Mouse (Mus musculus): ENCODE results near the gene Stard10. TPM values are rescaled to one million over a fixed set of nuclear protein-coding genes. Genes with fewer than 3 reads are reported as not detected.

The Stard10 gene
- polyA plus RNA-seq, 1 experiment from 2014 or later = 122 TPM

DNA sequence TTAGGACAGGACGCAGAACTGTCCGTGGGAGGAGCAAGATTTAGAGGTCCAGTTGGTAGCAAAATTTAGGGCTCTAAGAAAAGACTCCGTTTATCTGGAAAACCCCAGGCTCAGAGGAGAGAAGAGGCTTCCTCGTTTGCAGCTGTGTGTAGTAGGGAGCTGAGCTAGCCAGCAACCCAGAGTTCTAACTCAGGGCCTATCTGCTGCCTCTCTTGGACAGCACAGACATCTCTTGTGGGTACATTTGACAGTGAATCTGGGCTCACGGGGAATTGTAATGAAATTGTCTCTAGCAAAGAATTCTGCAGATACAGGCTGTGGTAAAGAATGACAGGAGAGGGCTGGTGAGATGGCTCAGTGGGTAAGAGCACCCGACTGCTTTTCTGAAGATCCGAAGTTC, 14.2 kb upstream of the Stard10 start:
- Histone ChIP-seq H3K4me1 (replicated peaks) (peaks cover 35% of the 10 kb centered on the region), H3K9ac (no peak overlapping the region), H3K27ac (replicated peaks) (no peak overlapping the region), H3K4me3 (replicated peaks) (peak overlapping the region; percentile 68; the same call in 1 of the 2 replicates), H3K9me3 (replicated peaks) (no peaks in the 10 kb centered on the region), H3K36me3 (replicated peaks) (no peaks in the 10 kb centered on the region), H3K4me2 (peak overlapping the region; percentile 93), H3K27me3 (peaks cover 44% of the 10 kb centered on the region)
- 45% methylated on average over 7 of the region's 7 CpGs for WGBS (ENCODE audit: insufficient replicate concordance)
- 0 out of 2 replicates have a peak, but pooled peaks have one; percentile 1 for ATAC-seq (ENCODE audit: insufficient read depth)

DNA sequence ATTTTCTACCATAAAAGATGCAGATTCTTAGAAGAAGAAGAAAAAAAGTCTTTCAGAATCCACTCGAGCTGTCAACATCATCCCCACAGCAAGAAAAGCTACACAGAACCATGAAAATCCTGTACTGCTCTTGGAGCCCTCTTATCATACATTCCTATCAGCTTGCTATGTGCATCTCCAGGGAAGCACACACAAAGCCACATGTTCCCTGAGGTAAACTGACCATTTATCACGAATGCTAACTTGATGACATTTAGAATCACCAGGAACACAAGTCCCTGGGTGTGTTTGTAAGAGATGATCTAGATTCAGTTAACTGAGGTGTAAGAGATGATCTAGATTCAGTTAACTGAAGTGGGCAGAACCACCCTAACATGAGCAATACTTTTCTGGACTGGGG, 10.0 kb upstream of the Stard10 start:
- WGBS (ENCODE audit: insufficient replicate concordance) = 40% methylated on average over 2 of the region's 2 CpGs
- no peak for ATAC-seq (ENCODE audit: insufficient read depth)
- Histone ChIP-seq H3K9ac (no peak overlapping the region), H3K27ac (replicated peaks) (no peak overlapping the region), H3K4me2 (no peak overlapping the region), H3K4me3 (replicated peaks) (no peak overlapping the region), H3K9me3 (replicated peaks) (no peaks in the 10 kb centered on the region), H3K4me1 (replicated peaks) (peaks cover 30% of the 10 kb centered on the region), H3K27me3 (peaks cover 9% of the 10 kb centered on the region), H3K36me3 (replicated peaks) (no peaks in the 10 kb centered on the region)

DNA sequence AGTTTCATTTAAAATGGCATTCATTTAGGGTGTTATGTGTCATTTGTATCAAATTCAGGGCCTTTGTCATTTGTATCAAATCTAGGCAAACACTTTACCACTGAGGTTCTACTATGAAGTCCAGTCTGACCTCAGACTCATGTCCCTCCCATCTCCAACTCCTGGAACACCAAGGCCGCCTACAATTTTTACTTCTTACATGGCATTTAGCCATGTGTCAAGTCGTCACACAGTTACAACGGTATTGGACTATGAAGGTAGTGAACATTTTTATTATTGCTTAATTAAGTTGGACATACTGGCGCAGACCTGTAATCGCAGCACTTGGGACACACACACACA, 6.9 kb upstream of the Stard10 start:
- 35% methylated on average over 5 of the region's 5 CpGs for WGBS (ENCODE audit: insufficient replicate concordance)
- Histone ChIP-seq H3K36me3 (replicated peaks) (no peaks in the 10 kb centered on the region), H3K9me3 (replicated peaks) (no peaks in the 10 kb centered on the region), H3K4me1 (replicated peaks) (peaks cover 46% of the 10 kb centered on the region), H3K27ac (replicated peaks) (peak overlapping the region; percentile 96), H3K9ac (peak overlapping the region; percentile 82; the same call in 1 of the 2 replicates), H3K27me3 (no peaks in the 10 kb centered on the region), H3K4me2 (peak overlapping the region; percentile 88), H3K4me3 (replicated peaks) (peak overlapping the region; percentile 73)
- no peak for ATAC-seq (ENCODE audit: insufficient read depth)

DNA sequence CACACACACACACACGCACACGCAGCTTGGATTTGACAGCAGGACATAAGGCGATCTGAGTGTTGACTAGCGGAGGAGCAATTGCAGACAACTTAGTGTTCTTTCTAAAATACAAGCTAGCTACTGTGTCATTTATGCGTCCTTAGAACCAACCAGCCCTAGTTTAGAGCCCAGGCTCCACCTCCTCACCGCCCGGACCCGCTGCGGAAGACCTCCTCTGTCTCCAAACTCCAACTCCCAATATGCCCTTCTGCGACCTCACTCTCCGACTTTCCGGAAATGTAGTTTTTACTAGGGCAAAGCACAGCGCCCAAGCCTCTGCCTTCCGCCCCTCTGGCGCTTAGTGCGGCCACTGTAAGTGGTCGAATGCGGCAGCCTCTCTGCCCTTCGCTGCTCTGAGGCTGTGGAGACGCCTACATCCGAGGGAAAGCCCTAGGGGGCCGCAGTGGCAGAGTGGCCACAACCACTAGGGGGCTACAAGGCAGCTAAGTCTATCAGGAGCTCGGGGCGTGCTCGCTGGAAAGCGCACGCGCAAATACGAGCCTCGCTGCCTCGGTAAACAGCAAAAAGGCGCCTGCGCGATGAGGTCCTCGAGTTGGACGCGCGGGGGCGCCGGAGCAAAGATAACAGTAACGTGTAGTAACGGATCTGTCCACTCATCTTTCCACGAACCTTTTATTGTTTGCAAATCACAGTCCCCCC, 6.4 kb upstream of the Stard10 start:
- H3K9me3 ChIP-seq (replicated peaks) = no peaks in the 10 kb centered on the region
- 1% methylated on average over 43 of the region's 43 CpGs for WGBS (ENCODE audit: insufficient replicate concordance)
- H3K36me3 ChIP-seq (replicated peaks) = no peaks in the 10 kb centered on the region
- peaks cover 51% of the 10 kb centered on the region for H3K4me1 ChIP-seq (replicated peaks)
- peak overlapping the region; percentile 96 for H3K27ac ChIP-seq (replicated peaks)
- H3K4me2 ChIP-seq = peak overlapping the region; percentile 88
- peak overlapping the region; percentile 82 for H3K9ac ChIP-seq
- H3K4me3 ChIP-seq (replicated peaks) = peak overlapping the region; percentile 73
- ATAC-seq (ENCODE audit: insufficient read depth) = peak; percentile 95
- no peaks in the 10 kb centered on the region for H3K27me3 ChIP-seq

DNA sequence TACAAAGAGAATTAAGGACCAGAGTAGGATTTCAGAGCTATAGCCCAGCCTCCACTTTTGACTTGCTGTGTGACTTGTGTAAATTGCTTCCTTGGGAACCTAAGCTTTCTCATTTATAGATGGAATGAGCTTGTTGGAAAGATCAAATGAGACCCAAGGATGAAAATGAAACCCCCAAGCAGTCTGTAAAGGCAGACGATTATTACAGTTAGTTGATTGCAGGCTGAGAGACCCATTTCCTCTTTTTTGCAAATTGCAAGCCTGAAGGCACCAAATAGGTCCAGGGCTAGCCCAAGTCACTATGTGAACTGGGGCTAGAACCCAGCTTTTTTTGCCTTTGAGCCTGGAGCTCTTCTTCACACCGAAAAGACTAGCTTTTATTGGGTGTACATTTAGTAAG, 5.8 kb upstream of the Stard10 start:
- peak overlapping the region; percentile 96 for H3K27ac ChIP-seq (replicated peaks)
- 14% methylated on average over 2 of the region's 2 CpGs for WGBS (ENCODE audit: insufficient replicate concordance)
- peak overlapping the region; percentile 88 for H3K4me2 ChIP-seq
- no peak for ATAC-seq (ENCODE audit: insufficient read depth)
- H3K4me1 ChIP-seq (replicated peaks) = peaks cover 57% of the 10 kb centered on the region
- peak overlapping the region; percentile 82; the same call in 1 of the 2 replicates for H3K9ac ChIP-seq
- H3K36me3 ChIP-seq (replicated peaks) = no peaks in the 10 kb centered on the region
- H3K27me3 ChIP-seq = no peaks in the 10 kb centered on the region
- H3K9me3 ChIP-seq (replicated peaks) = no peaks in the 10 kb centered on the region
- peak overlapping the region; percentile 73 for H3K4me3 ChIP-seq (replicated peaks)

DNA sequence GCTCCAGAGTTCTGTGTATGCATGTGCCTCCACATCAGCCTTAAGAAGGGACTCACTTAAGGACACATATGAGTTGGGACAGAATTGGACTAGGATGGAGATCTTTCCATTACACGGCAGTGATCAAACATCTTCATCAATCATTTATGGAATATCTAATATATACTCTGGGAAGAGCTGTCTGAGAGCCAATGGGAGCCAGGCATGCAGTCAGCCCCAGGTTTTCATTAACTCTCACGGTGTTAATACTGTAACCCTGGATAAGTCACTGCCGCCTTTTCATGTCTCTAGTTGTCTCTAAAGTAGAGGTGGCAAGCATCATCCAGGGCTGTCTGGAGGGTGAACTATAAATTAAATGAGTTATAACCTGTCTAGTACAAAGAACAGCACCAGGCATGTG, 3.9 kb upstream of the Stard10 start:
- no peak for ATAC-seq (ENCODE audit: insufficient read depth)
- peaks cover 76% of the 10 kb centered on the region for H3K4me1 ChIP-seq (replicated peaks)
- no peak overlapping the region for H3K27ac ChIP-seq (replicated peaks)
- no peaks in the 10 kb centered on the region for H3K9me3 ChIP-seq (replicated peaks)
- no peaks in the 10 kb centered on the region for H3K36me3 ChIP-seq (replicated peaks)
- no peak overlapping the region for H3K4me2 ChIP-seq
- no peak overlapping the region for H3K4me3 ChIP-seq (replicated peaks)
- H3K9ac ChIP-seq = no peak overlapping the region
- WGBS (ENCODE audit: insufficient replicate concordance) = 67% methylated on average over 3 of the region's 3 CpGs
- no peaks in the 10 kb centered on the region for H3K27me3 ChIP-seq

DNA sequence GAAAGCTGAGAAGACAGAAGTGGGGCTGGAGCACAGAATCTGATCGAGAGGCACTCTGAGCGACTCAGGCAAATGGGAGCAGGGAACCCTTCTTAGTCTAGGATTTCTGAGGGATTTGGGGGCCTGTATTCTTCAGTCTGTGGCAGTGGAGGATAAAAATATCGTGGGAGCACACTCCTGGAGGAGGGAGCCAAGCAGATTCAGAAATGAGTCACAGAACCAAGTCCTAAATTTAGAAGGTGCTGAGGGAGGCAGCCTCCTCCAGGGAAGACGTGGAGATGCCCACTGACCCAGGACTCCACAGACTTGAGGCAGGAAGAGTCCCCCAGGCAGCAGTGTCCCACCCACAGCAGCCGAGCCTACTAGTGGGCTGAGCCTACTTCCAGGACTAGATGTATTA, 2.5 kb upstream of the Stard10 start:
- H3K9me3 ChIP-seq (replicated peaks) = no peaks in the 10 kb centered on the region
- peak overlapping the region; percentile 33; the same call in 1 of the 2 replicates for H3K27ac ChIP-seq (replicated peaks)
- no peak overlapping the region for H3K9ac ChIP-seq
- peaks cover 90% of the 10 kb centered on the region for H3K4me1 ChIP-seq (replicated peaks)
- no peak overlapping the region for H3K4me3 ChIP-seq (replicated peaks)
- H3K36me3 ChIP-seq (replicated peaks) = no peaks in the 10 kb centered on the region
- 68% methylated on average over 5 of the region's 5 CpGs for WGBS (ENCODE audit: insufficient replicate concordance)
- no peaks in the 10 kb centered on the region for H3K27me3 ChIP-seq
- H3K4me2 ChIP-seq = no peak overlapping the region
- no peak for ATAC-seq (ENCODE audit: insufficient read depth)

DNA sequence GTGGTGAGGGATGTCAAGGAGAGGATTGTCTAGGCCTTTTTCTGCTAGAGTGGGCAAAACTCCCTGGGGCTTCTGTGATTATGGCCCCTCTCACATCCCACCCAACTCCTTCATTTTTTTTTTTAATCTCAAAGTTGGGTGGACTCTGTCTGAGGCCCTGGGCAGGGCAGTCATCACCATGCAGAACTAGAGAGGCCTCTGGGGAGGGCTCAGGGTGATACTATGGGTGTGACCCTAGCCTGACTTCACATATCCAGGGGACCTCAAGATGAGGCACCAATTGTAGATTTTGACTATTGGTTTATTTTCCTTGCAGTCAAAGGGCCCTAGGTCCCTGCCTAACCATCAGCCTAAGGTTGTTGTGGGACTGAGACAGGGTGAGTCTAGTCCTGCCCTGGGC, 1.2 kb upstream of the Stard10 start:
- peak; percentile 62 for ATAC-seq (ENCODE audit: insufficient read depth)
- Histone ChIP-seq H3K4me3 (replicated peaks) (no peak overlapping the region), H3K36me3 (replicated peaks) (no peaks in the 10 kb centered on the region), H3K27me3 (no peaks in the 10 kb centered on the region), H3K4me2 (peak overlapping the region; percentile 36), H3K9ac (peak overlapping the region; percentile 13; the same call in 1 of the 2 replicates), H3K27ac (replicated peaks) (peak overlapping the region; percentile 80), H3K9me3 (replicated peaks) (no peaks in the 10 kb centered on the region), H3K4me1 (replicated peaks) (peaks cover 95% of the 10 kb centered on the region)

DNA sequence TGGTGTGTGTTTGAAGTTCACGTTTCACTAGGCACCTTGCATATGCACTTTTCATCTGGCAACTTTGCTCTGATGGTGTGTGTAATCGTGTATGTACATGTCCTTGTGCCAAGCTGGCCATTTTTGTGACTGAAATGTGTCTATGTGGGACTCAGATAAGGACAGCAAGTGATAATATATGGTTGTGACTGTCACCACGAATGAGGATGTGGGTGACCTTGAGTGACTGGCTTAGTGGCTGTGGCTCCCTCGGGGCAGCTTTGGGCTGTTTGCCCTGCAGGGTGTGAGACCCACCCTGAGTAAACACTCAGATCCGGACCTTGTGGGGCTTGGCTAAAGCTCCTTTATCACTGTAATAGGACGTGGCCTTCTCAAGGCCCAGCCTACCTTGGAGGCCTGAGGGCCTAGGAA, 290 bp upstream of the Stard10 start:
- 9% methylated on average over 6 of the region's 6 CpGs for WGBS (ENCODE audit: insufficient replicate concordance)
- H3K9ac ChIP-seq = no peak overlapping the region
- H3K4me3 ChIP-seq (replicated peaks) = no peak overlapping the region
- peaks cover 98% of the 10 kb centered on the region for H3K4me1 ChIP-seq (replicated peaks)
- H3K27me3 ChIP-seq = no peaks in the 10 kb centered on the region
- H3K4me2 ChIP-seq = peak overlapping the region; percentile 36
- H3K36me3 ChIP-seq (replicated peaks) = no peaks in the 10 kb centered on the region
- no peaks in the 10 kb centered on the region for H3K9me3 ChIP-seq (replicated peaks)
- peak; percentile 42 for ATAC-seq (ENCODE audit: insufficient read depth)
- peak overlapping the region; percentile 80 for H3K27ac ChIP-seq (replicated peaks)

DNA sequence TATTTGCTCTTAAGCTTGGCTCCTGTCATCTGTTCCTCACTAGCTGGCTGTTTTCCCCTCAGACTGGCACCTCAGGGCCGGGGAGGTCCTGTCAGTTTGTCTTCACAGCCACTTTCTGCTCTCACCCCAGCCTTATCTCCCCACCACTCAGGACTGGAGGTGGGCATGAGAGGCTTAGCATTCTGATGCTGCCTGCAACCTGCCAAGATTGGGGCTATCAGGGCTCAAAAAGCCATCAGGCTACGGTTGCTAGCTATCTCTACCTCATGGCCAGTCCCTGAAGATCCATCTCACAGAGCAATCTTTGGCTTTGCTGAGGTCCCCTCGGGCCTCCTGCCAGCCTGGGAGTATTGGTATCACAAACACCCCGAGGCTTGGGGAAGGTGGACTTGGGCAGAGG, 2.0 kb downstream of the Stard10 start:
- H3K27ac ChIP-seq (replicated peaks) = peak overlapping the region; percentile 82
- 17% methylated on average over 4 of the region's 4 CpGs for WGBS (ENCODE audit: insufficient replicate concordance)
- no peak overlapping the region for H3K4me3 ChIP-seq (replicated peaks)
- peak overlapping the region; percentile 28 for H3K9ac ChIP-seq
- H3K4me1 ChIP-seq (replicated peaks) = peaks cover 99% of the 10 kb centered on the region
- ATAC-seq (ENCODE audit: insufficient read depth) = peak; percentile 18
- no peaks in the 10 kb centered on the region for H3K27me3 ChIP-seq
- peak overlapping the region; percentile 29 for H3K4me2 ChIP-seq
- H3K9me3 ChIP-seq (replicated peaks) = no peaks in the 10 kb centered on the region
- H3K36me3 ChIP-seq (replicated peaks) = no peaks in the 10 kb centered on the region

DNA sequence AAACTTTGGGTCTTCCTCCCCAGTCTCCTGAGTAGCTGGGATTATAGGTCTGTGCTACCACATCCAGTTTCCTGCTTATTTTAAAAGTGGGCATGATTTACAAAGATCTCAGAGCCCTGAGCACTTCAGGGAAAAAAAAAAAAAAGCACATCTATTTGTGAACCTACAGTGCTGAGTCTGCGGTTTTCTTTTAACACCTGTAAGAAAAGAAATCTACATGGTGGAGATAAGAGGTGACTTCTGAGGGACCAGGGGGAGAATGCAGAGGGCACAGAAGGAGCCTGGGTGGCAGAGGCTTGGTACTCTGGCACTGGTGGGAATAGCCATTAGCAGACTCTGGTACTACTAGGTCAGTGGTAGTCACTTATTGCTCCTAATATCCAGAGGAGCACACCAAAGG, 2.9 kb downstream of the Stard10 start:
- Histone ChIP-seq H3K36me3 (replicated peaks) (no peaks in the 10 kb centered on the region), H3K27me3 (no peaks in the 10 kb centered on the region), H3K9me3 (replicated peaks) (no peaks in the 10 kb centered on the region), H3K4me3 (replicated peaks) (no peak overlapping the region), H3K27ac (replicated peaks) (peak overlapping the region; percentile 82), H3K4me1 (replicated peaks) (peaks cover 100% of the 10 kb centered on the region), H3K9ac (no peak overlapping the region), H3K4me2 (peak overlapping the region; percentile 95; the same call in 1 of the 2 replicates)
- 59% methylated on average over 1 of the region's 1 CpGs for WGBS (ENCODE audit: insufficient replicate concordance)
- ATAC-seq (ENCODE audit: insufficient read depth) = no peak

All from liver, embryonic 15.5 days (tissue).